Mouse (Mus musculus) E14TG2a.4 (cell line): Measurements from ENCODE around the gene Zbtb3.

Experiments
- CTCF ChIP-seq: conservative IDR thresholded peaks from 2 replicates; pipeline ENCODE4 v1.5.1; 2014; ENCODE audit warnings: low read length
- POU5F1 ChIP-seq: IDR thresholded peaks from 2 replicates; pipeline ENCODE4 v1.6.1; 2014; ENCODE audit warnings: low read length, borderline replicate concordance

- no peak for TF ChIP-seq CTCF
- no peak for TF ChIP-seq POU5F1
Observed at GRCm38 (mm10) chr19:8786008-8786781, 16.2 kb upstream of the Zbtb3 start, which contains the start of gene Taf6l.
